Mouse (Mus musculus): Measurements from ENCODE around the gene Ufm1.

DNA sequence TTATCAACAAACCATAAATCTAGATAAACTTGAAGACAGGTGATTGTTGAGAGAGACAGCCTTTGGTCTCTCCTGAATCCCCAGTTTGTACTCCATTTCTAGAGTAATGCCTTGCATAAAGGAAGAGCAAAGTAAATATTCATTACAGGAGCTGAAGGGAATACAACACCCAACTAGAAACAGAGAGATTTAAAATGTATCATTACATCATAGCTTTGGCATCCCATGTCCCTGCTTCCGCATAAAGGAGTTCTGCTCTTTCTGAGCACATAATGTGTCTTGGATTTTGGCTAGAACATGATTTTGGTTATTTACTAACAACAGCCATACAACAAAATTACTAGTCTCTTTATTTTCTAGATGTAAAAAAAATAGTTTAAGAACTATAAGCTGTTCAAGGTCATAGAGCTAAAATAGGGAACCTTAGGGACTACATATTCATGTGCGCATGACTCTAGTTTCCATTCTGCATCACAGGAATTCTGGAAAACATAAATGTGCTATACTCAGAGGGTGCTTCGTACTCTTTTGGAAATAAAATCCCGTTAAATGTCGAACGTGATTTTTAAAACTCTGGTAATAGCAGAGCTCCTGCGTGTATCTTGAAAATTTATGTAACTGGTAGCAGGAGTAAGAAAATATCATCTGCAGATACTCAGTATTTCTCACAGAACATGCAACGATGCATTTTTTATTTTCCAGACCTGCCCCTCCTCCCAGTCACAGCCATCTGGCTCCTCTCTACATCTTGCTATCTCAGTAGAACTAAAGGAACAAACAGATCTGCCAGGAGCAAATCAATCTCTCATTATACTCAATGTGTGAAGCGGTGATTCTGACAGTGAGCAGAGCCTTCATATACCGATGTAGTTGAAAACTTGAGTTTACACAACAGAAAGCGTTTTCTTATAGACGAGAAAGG, 27.2 kb upstream of the Ufm1 start:
- TF ChIP-seq CTCF (conservative IDR thresholded peaks at IDR 0.05; ENCODE audit: insufficient read depth, insufficient read length, low read depth, low read length) (no peak), POLR2A (IDR thresholded peaks at IDR 0.05; ENCODE audit: low read depth, low read length) (no peak)
